Mouse (Mus musculus) MEL (cell line): ENCODE data around the gene Klf4.

Source experiments
- BHLHE40 ChIP-seq: IDR thresholded peaks from 2 replicates; pipeline ENCODE4 v1.6.1; 2012; ENCODE audit warnings: low read depth, mild to moderate bottlenecking, inconsistent platforms, low read length, improper control_type of control experiment, borderline replicate concordance
- CHD2 ChIP-seq: IDR thresholded peaks from 2 replicates; pipeline ENCODE4 v1.6.1; 2011; ENCODE audit warnings: low read length, improper control_type of control experiment
- EP300 ChIP-seq, 2 experiments: IDR thresholded peaks; 2 replicates each; pipeline ENCODE4 v1.6.1; 2011; ENCODE audit warnings: improper control_type of control experiment in 2 of 2, low read length in 2 of 2, low read depth in 1 of 2, mild to moderate bottlenecking in 1 of 2
- POLR2A ChIP-seq, 2 experiments: IDR thresholded peaks; 2 replicates each; pipeline ENCODE4 v1.6.1; 2011 to 2012; ENCODE audit warnings: low read length in 2 of 2, mild to moderate bottlenecking in 2 of 2, control low read depth in 1 of 2, improper control_type of control experiment in 1 of 2, low read depth in 1 of 2, moderate library complexity in 1 of 2; ENCODE audit not compliant: control insufficient read depth in 1 of 2, insufficient read depth in 1 of 2, poor library complexity in 1 of 2

- TF ChIP-seq CHD2 (no peak), EP300 (IDR thresholded peaks at IDR 0.05; ENCODE audit: low read depth in 1 of 2, low read length in 2 of 2) (no peak), BHLHE40 (no peak), POLR2A (IDR thresholded peaks at IDR 0.05; ENCODE audit: control insufficient read depth in 1 of 2, insufficient read depth in 1 of 2, low read depth in 1 of 2, low read length in 2 of 2, poor library complexity in 1 of 2) (no peak)
Observed at GRCm38 (mm10) chr4:55530236-55530635, 2.0 kb downstream of the Klf4 start.
